Mouse (Mus musculus) spleen, embryonic (tissue): ENCODE results near the gene Dmap1.

ENCODE experiments used
- CTCF ChIA-PET: fragments of 350-600 bp; sonication (Branson Sonifier 250); formaldehyde crosslinking; loops from one replicate; lab custom pipeline; 2022; lab: Charles Lee

Dmap1 gene

GRCm38 (mm10) chr4:117656961-117657360 is 25.1 kb downstream of the Dmap1 start:
- CTCF ChIA-PET: no interaction called here

GRCm38 (mm10) chr4:117655500-117655863 is 26.6 kb downstream of the Dmap1 start:
- CTCF ChIA-PET: no interaction called here

GRCm38 (mm10) chr4:117654703-117655499 is 27.2 kb downstream of the Dmap1 start:
- CTCF ChIA-PET: no interaction called here

- CTCF ChIA-PET: no interaction called here
These were observed 27.9 kb downstream of the Dmap1 start for GRCm38 (mm10) chr4:117654016-117654702.

- CTCF ChIA-PET: no interaction called here
These were observed 29.3 kb downstream of the Dmap1 start for GRCm38 (mm10) chr4:117652727-117653126.

- CTCF ChIA-PET: no interaction called here
These were observed 30.4 kb downstream of the Dmap1 start for GRCm38 (mm10) chr4:117651626-117652101.

GRCm38 (mm10) chr4:117646926-117647755 is 34.9 kb downstream of the Dmap1 start:
- CTCF ChIA-PET: no interaction called here

GRCm38 (mm10) chr4:117646496-117646895 is 35.6 kb downstream of the Dmap1 start:
- CTCF ChIA-PET: no interaction called here

GRCm38 (mm10) chr4:117645859-117646258 is 36.2 kb downstream of the Dmap1 start:
- CTCF ChIA-PET: no interaction called here

- CTCF ChIA-PET: no interaction called here
These were observed 37.0 kb downstream of the Dmap1 start for GRCm38 (mm10) chr4:117645031-117645435.

- CTCF ChIA-PET: no interaction called here
These were observed 40.3 kb downstream of the Dmap1 start for GRCm38 (mm10) chr4:117641804-117642203.

GRCm38 (mm10) chr4:117640925-117641703 is 41.0 kb downstream of the Dmap1 start:
- CTCF ChIA-PET: no interaction called here

- CTCF ChIA-PET: no interaction called here
These were observed 45.0 kb downstream of the Dmap1 start for GRCm38 (mm10) chr4:117636891-117637613.

GRCm38 (mm10) chr4:117636152-117636551 is 45.9 kb downstream of the Dmap1 start:
- CTCF ChIA-PET: no interaction called here

- CTCF ChIA-PET: no interaction called here
These were observed 47.4 kb downstream of the Dmap1 start for GRCm38 (mm10) chr4:117634642-117635041.

GRCm38 (mm10) chr4:117633527-117633926 is 48.5 kb downstream of the Dmap1 start:
- CTCF ChIA-PET: no interaction called here

- CTCF ChIA-PET: no interaction called here
These were observed 51.9 kb downstream of the Dmap1 start for GRCm38 (mm10) chr4:117630053-117630670.

- CTCF ChIA-PET: no interaction called here
These were observed 53.6 kb downstream of the Dmap1 start for GRCm38 (mm10) chr4:117628464-117628863.
